ENCODE assay signal across 8 mouse cellular contexts in the genomic region with DNA sequence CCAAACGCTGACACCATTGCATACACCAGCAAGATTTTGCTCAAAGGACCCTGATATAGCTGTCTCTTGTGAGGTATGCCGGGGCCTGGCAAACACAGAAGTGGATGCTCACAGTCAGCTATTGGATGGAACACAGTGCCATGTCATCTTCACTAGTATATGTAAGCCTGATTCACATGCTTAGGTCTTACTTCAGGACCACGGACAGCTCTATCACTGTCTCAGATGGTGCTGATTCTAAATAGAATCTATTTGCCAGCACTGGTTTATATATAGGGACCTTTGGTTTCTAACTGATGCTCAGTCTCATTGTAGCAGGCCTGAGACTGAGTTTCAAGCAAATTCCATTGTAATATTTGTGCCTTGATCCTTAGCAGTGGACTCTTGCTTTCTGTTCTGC.
DNase-seq lines count a peak whose midpoint lies in the region; ATAC-seq lines count a peak whose summit lies in the region.
"Not testable (repeated sequence)": the region's sequence is repeated elsewhere in the genome, so short reads cannot be mapped to it uniquely, and the experiment has no call there.

No protein-coding gene starts in this region.

- ATAC-seq in limb, embryonic 13.5 days (ENCODE audit: low FRiP score, low read depth): peak; percentile 54; the same call in 1 of the 2 replicates
- ATAC-seq in midbrain, embryonic 14.5 days (ENCODE audit: low FRiP score, low TSS enrichment): not testable (repeated sequence)

- H3K4me2 ChIP-seq in limb, embryonic 13.5 days (replicated peaks); midbrain, embryonic 14.5 days (ENCODE audit: low read length): not testable (repeated sequence)

- not testable (repeated sequence) for H3K27me3 ChIP-seq in limb, embryonic 13.5 days; midbrain, embryonic 14.5 days (ENCODE audit: control insufficient read depth, insufficient read depth, low read length)

- not testable (repeated sequence) for H3K9me3 ChIP-seq in limb, embryonic 13.5 days; midbrain, embryonic 14.5 days (ENCODE audit: control insufficient read depth, low read length)

- peak; percentile 5 for DNase-seq in A20 (ENCODE audit: low read depth, low spot score)
- DNase-seq in adrenal gland, adult 2 months: peak; percentile 6
- DNase-seq in embryo, embryonic 11 days: peak; percentile 76
- peak; percentile 17 for DNase-seq in gastrocnemius, postnatal 10 days
- DNase-seq in kidney, adult 9 months: peak; percentile 22
- peak; percentile 61 for DNase-seq in midbrain, embryonic 14.5 days
- peak; percentile 8 for DNase-seq in thymus, postnatal 4 days

- H3K36me3 ChIP-seq in limb, embryonic 13.5 days; midbrain, embryonic 14.5 days (ENCODE audit: control insufficient read depth, insufficient read depth, low read length): not testable (repeated sequence)

- H3K27ac ChIP-seq in limb, embryonic 13.5 days; midbrain, embryonic 14.5 days (replicated peaks; ENCODE audit: low read depth, low read length): not testable (repeated sequence)

- H3K9ac ChIP-seq in limb, embryonic 13.5 days; midbrain, embryonic 14.5 days (replicated peaks; ENCODE audit: low read length): not testable (repeated sequence)

- not testable (repeated sequence) for H3K4me3 ChIP-seq in limb, embryonic 13.5 days; midbrain, embryonic 14.5 days (replicated peaks; ENCODE audit: low read depth, low read length)

- H3K4me1 ChIP-seq in limb, embryonic 13.5 days; midbrain, embryonic 14.5 days (ENCODE audit: control insufficient read depth, insufficient read depth, low read length): not testable (repeated sequence)

- WGBS in limb, embryonic 13.5 days: 53% methylated on average over 3 of the region's 3 CpGs
- WGBS in midbrain, embryonic 14.5 days: 50% methylated on average over 3 of the region's 3 CpGs

Comparison
In these comparisons a context has a peak if more than half of its experiments do, and no peak if none do; other contexts are left out.
1. DNase-seq: peak in every context shown above with its lines; median percentile 76 in embryo, embryonic 11 days; 61 in midbrain, embryonic 14.5 days; 22 in kidney, adult 9 months; 17 in gastrocnemius, postnatal 10 days; 8 in thymus, postnatal 4 days; 6 in adrenal gland, adult 2 months; 5 in A20.